Mouse (Mus musculus): ENCODE measurements at regions not wholly inside any gene's neighbourhood (a gene's known extent, or its start where the extent isn't known, plus 50 kb on each side); places are given as distances from the start of the nearest gene placed in this dataset.

DNA sequence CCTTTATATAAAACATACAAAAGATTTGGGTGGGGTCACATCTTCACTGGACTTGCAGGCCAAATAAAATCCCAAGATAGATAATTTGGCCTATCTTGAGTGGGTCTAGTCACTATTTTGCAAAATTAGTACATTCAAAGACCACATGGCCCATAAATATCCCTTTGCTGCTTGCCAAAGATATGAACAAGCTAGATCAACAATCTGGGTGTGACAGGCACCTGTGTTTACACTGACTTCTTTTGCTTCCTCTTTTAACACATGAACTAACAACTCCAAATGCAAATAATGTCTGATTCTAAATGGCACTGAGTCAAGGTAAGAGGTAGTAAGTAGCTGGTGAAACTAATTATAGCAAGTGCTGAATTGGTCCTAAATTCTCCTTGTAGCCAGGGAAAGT, 370.2 kb upstream of the Slc30a5 start:
- no peaks in the 10 kb centered on the region; the same call in 1 of the 2 replicates for H3K27me3 ChIP-seq
- no peaks in the 10 kb centered on the region for H3K36me3 ChIP-seq
- H3K9me3 ChIP-seq = no peaks in the 10 kb centered on the region
- H3K4me1 ChIP-seq = no peaks in the 10 kb centered on the region
- H3K9ac ChIP-seq = no peak overlapping the region
- no peak overlapping the region for H3K4me3 ChIP-seq
- no peak overlapping the region for H3K27ac ChIP-seq
- H3K4me2 ChIP-seq = no peak overlapping the region
- no peak for ATAC-seq (ENCODE audit: insufficient number of reproducible peaks, low FRiP score, low TSS enrichment, low read depth)

DNA sequence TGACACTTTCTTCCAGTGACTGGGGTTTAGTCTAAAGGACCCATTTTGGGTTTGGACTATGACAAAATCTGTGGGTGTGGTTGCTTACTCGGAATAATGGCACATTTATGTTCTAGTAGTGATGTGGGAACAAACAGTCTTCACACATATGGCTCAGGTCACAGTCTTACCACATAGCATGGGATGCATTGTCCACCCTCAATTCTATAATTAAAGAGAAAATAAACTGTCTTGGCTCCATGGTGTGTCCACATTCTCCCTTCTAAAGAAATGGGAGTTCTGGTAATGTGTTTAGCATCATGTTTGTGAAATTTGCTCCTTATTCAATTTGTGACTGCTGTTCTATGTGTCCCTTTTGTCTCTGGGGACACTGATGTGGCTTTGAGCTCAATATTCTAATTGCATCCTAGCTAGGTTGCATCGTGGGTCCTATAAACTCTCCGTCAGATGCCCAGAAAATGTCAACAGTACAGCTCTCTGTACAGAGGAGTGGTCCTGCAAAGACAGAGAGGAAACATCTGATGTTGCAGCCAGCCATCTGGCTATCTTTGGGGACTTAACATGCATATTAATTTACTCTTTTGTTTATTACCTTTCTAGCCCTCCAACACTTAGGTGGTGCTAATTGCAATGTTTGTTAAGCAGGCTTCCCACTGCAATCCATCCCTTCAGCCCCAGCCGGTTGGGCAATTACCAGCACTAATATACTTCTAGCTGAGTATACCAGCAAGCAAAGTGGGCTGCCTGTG, 369.5 kb upstream of the Slc30a5 start:
- no peak overlapping the region for H3K9ac ChIP-seq
- no peak overlapping the region for H3K4me2 ChIP-seq
- no peaks in the 10 kb centered on the region for H3K4me1 ChIP-seq
- no peaks in the 10 kb centered on the region for H3K9me3 ChIP-seq
- no peak overlapping the region for H3K27ac ChIP-seq
- WGBS = 57% methylated on average over 4 of the region's 4 CpGs
- H3K27me3 ChIP-seq = no peaks in the 10 kb centered on the region; the same call in 1 of the 2 replicates
- H3K36me3 ChIP-seq = no peaks in the 10 kb centered on the region
- no peak for ATAC-seq (ENCODE audit: insufficient number of reproducible peaks, low FRiP score, low TSS enrichment, low read depth)
- no peak overlapping the region for H3K4me3 ChIP-seq

DNA sequence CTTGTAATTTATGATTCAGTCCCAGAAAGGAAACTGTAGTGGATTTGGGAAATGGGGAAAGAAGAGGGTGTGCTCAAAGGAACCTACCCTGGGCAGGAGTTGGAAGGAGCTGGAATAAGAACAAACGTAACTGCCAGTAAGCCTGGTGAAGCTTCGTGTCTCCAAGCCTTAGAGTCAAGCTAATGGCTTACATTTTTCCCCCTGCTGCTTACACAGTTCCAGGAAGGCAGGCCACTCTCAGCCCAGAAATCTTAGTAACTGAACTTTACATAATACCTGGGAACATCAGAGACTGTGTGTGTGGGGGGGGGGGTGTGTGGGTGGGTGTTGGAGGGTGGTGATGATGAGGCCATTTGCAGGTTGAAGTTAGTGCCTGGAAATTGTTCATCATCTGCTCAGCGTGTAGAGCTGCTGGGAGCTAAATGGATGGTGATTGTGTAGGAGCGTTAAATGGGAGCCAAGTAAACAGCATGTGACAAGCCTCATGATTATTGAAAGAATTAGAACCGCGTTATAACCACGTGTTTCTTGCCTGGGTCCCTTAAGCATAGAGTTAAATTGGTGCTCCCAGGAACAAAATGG, 357.1 kb upstream of the Slc30a5 start:
- H3K27ac ChIP-seq = no peak overlapping the region
- H3K9me3 ChIP-seq = no peaks in the 10 kb centered on the region
- ATAC-seq (ENCODE audit: insufficient number of reproducible peaks, low FRiP score, low TSS enrichment, low read depth) = no peak
- no peak overlapping the region for H3K4me2 ChIP-seq
- H3K4me3 ChIP-seq = no peak overlapping the region
- 68% methylated on average over 7 of the region's 7 CpGs for WGBS
- H3K9ac ChIP-seq = no peak overlapping the region
- no peaks in the 10 kb centered on the region for H3K36me3 ChIP-seq
- H3K27me3 ChIP-seq = no peaks in the 10 kb centered on the region; the same call in 1 of the 2 replicates
- H3K4me1 ChIP-seq = peaks cover 9% of the 10 kb centered on the region; the same call in 1 of the 2 replicates

DNA sequence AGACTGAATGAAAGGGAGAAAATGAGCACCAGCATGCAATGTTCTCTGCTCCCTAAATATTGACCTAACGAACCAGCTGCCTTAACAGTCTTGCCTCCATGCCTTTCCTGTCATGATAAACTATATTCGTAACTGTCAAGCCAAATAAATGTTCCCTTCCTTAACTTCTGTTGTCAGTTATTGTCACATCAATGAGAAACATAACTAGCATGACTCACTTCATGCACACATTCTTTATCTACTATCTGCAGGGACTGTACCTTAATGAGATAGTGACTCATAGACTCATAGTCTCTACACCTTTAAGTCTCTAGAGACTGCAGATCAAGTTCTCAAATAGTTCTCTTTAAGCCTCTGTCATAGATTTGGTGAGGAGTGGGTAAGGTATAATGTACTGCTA, 349.2 kb upstream of the Slc30a5 start:
- Histone ChIP-seq H3K4me2 (no peak overlapping the region), H3K4me1 (no peaks in the 10 kb centered on the region), H3K9me3 (no peaks in the 10 kb centered on the region), H3K9ac (no peak overlapping the region), H3K4me3 (no peak overlapping the region), H3K27ac (no peak overlapping the region), H3K27me3 (no peaks in the 10 kb centered on the region; the same call in 1 of the 2 replicates), H3K36me3 (no peaks in the 10 kb centered on the region)
- WGBS = 71% methylated on average over 2 of the region's 2 CpGs
- no peak for ATAC-seq (ENCODE audit: insufficient number of reproducible peaks, low FRiP score, low TSS enrichment, low read depth)

DNA sequence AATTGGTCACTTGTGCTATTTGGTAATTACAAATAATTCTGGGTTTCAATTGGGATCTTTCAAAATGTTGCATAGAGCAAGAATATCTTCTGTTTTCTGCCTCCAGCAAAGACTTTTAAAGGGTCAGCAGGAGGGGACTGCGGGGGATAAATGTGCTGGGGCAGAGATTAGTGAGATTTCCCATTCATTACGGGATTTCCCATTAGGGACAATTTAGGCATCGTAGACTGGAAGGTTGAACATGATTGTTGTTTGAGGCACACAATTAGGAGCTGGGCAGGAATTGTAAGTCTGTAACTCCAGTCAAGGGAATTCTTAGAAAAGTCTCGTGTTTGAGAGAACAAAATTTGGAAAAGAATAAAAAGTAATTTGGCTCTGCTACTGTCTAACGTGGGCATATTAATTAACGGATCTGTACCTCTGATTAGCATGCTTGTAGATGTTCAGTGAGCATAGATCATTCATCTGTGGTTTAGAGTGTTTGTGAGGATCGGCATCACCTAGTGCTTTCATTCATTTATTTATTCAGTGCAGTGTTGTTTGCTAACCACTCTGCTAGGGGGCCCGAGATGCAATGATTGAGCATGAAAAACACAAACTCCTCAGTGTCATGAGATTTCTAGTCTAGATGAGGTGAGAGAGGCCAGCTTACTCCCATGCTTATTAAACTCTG, 341.9 kb upstream of the Slc30a5 start:
- Histone ChIP-seq H3K9me3 (no peaks in the 10 kb centered on the region), H3K36me3 (no peaks in the 10 kb centered on the region), H3K4me3 (no peak overlapping the region), H3K4me2 (no peak overlapping the region), H3K9ac (no peak overlapping the region), H3K27ac (no peak overlapping the region), H3K4me1 (no peaks in the 10 kb centered on the region), H3K27me3 (no peaks in the 10 kb centered on the region)
- no peak for ATAC-seq (ENCODE audit: insufficient number of reproducible peaks, low FRiP score, low TSS enrichment, low read depth)
- WGBS = 66% methylated on average over 8 of the region's 8 CpGs

DNA sequence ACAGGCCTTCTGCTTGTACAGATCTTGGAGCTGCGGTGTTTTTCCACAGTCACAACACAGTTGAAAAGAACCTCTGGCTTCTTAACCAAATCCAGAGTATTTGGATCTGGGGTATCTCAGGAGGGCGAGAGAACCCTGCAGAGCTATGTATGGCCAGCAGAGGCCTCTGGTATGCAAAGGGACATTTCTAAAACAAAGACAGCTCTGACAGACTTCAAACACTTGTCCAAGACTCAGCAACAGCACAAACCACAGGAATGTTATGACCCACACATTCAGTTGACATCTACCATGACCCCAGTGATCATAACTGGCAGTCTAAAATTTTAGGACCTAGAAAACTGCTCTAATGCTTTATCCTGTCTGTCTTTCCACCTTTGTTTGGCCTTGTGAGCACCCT, 328.5 kb upstream of the Slc30a5 start:
- 49% methylated on average over 2 of the region's 2 CpGs for WGBS
- Histone ChIP-seq H3K4me3 (no peak overlapping the region), H3K36me3 (no peaks in the 10 kb centered on the region), H3K4me2 (no peak overlapping the region), H3K9ac (no peak overlapping the region), H3K4me1 (peaks cover 2% of the 10 kb centered on the region; the same call in 1 of the 2 replicates), H3K27me3 (no peaks in the 10 kb centered on the region), H3K27ac (no peak overlapping the region), H3K9me3 (no peaks in the 10 kb centered on the region)
- no peak for ATAC-seq (ENCODE audit: insufficient number of reproducible peaks, low FRiP score, low TSS enrichment, low read depth)

DNA sequence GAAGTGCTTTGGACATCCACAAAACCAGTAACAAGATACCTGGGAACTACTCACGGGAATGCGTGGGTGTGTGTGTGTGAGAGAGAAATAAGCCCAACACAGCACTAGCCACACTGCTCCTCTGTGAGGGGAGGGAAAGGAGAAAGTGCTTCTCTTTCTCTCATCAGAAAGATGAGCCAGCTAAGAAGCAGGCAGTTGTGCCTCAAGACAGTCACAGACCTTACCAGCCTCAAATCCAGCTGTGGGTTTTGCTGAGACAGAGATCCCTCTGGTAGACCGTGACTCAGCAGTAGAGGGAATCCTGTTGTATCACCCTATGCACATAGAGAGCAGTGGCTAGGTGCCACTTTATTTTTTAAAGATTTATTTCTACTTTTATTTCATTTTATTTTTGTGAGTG, 326.7 kb upstream of the Slc30a5 start:
- ATAC-seq (ENCODE audit: insufficient number of reproducible peaks, low FRiP score, low TSS enrichment, low read depth) = no peak
- WGBS = 60% methylated on average over 3 of the region's 3 CpGs

DNA sequence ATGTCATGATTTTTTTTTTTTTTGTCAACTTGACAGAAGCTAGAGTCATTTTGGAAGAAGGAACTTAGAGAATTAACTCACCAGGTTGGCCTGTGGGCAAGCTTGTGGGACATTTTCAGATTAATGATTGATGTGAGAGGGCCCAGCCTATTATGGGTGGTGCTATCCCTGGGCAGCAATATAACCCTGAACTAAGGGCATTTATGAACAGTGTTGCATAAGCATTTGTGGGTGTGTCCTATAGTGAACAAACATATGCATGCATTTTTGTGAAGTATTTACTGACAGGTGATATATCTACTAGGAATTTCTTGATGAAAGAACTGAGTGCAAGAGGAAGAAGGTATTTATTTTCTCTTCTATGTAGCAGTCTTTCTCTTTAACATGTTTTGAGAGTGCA, 320.5 kb upstream of the Slc30a5 start:
- no peaks in the 10 kb centered on the region for H3K36me3 ChIP-seq
- H3K4me1 ChIP-seq = no peaks in the 10 kb centered on the region
- no peak overlapping the region for H3K4me3 ChIP-seq
- H3K9me3 ChIP-seq = no peaks in the 10 kb centered on the region
- ATAC-seq (ENCODE audit: insufficient number of reproducible peaks, low FRiP score, low TSS enrichment, low read depth) = no peak
- H3K27me3 ChIP-seq = no peaks in the 10 kb centered on the region
- no peak overlapping the region for H3K9ac ChIP-seq
- no peak overlapping the region for H3K4me2 ChIP-seq
- H3K27ac ChIP-seq = no peak overlapping the region

More for the DNA sequence above, 326.7 kb upstream of the Slc30a5 start:
- Histone ChIP-seq H3K36me3 (no peaks in the 10 kb centered on the region), H3K4me2 (no peak overlapping the region), H3K9ac (no peak overlapping the region), H3K27ac (no peak overlapping the region), H3K9me3 (no peaks in the 10 kb centered on the region), H3K4me3 (no peak overlapping the region), H3K4me1 (peaks cover 2% of the 10 kb centered on the region; the same call in 1 of the 2 replicates), H3K27me3 (no peaks in the 10 kb centered on the region)

DNA sequence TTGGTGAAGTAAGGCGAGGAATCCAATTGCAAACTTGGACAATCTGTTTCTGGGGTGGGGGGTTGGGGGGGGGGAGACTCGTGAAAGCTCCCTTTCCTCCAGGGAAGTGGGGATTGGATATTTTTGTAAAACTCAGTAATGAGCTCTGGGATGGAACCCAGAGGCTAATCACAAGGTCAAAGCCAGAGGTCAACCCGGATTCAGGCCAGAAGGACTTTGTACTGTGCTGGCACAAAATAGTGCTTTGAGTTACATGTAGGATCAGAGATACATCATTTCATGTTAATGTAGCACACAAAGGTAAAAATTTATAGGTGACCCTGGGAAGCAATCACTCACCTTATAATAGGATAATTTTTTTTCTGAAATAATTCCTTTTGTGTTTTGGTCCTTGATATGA, 309.5 kb upstream of the Slc30a5 start:
- no peak overlapping the region for H3K27ac ChIP-seq
- no peaks in the 10 kb centered on the region for H3K4me1 ChIP-seq
- WGBS = 57% methylated on average over 3 of the region's 3 CpGs
- no peak overlapping the region for H3K4me3 ChIP-seq
- no peaks in the 10 kb centered on the region for H3K36me3 ChIP-seq
- no peaks in the 10 kb centered on the region for H3K9me3 ChIP-seq
- H3K9ac ChIP-seq = no peak overlapping the region
- no peak overlapping the region for H3K4me2 ChIP-seq
- no peak for ATAC-seq (ENCODE audit: insufficient number of reproducible peaks, low FRiP score, low TSS enrichment, low read depth)
- no peaks in the 10 kb centered on the region for H3K27me3 ChIP-seq

DNA sequence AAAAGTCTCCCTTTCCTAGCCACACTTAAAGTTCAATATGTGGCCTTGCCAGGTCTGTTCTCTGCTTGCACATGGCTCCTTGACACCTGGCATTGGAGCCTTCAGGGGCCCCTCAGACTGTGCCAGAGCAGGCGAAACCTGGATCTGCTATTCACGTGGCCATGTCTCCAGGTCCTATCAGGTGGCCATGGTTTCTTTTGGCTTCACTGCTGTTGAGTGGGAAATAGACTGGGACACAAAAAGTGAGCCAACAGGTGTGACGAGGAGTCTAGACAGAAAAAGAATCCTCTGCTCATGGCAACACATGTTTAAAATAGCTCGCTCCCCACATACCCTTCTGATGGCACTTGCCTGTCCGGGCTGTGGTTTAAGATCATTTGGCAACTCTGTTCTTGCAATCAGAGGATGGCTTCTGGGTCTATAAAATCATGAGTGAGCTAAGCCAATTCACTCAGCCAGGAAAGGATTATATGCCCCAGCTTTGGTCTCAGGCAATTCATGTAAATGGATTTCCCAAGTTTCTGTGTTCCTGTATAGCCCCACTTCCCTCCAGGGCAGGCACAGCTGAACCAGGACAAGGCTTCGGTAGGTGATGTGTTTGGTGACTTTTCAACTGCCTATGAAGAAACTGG, 309.0 kb upstream of the Slc30a5 start:
- H3K9ac ChIP-seq = no peak overlapping the region
- no peak overlapping the region for H3K4me2 ChIP-seq
- H3K27ac ChIP-seq = no peak overlapping the region
- H3K27me3 ChIP-seq = no peaks in the 10 kb centered on the region
- no peak for ATAC-seq (ENCODE audit: insufficient number of reproducible peaks, low FRiP score, low TSS enrichment, low read depth)
- WGBS = 59% methylated on average over 6 of the region's 6 CpGs
- no peak overlapping the region for H3K4me3 ChIP-seq
- no peaks in the 10 kb centered on the region for H3K9me3 ChIP-seq
- H3K4me1 ChIP-seq = no peaks in the 10 kb centered on the region
- H3K36me3 ChIP-seq = no peaks in the 10 kb centered on the region

DNA sequence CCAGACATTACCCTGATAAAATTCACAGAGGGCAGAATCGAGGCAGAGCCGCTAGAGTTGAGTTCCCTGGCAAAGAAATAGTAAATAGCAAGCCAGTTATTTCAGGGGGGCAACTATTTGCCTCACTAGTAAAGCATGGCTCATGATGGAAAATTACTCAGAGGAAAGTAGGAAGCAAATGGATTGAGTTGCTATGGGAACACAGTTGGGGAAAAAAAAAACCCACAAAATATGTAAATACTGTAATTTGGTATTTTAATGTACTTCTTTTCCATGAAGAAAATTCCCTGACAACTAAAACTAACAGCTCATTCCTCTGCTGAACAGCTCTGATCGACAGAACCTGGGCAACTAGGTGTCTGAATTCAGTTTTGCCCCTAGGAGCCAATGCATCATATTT, 296.2 kb upstream of the Slc30a5 start:
- no peaks in the 10 kb centered on the region for H3K9me3 ChIP-seq
- H3K27me3 ChIP-seq = no peaks in the 10 kb centered on the region
- no peak overlapping the region for H3K4me3 ChIP-seq
- H3K9ac ChIP-seq = no peak overlapping the region
- 74% methylated on average over 3 of the region's 3 CpGs for WGBS
- no peak for ATAC-seq (ENCODE audit: insufficient number of reproducible peaks, low FRiP score, low TSS enrichment, low read depth)
- H3K4me2 ChIP-seq = no peak overlapping the region
- H3K36me3 ChIP-seq = no peaks in the 10 kb centered on the region
- no peak overlapping the region for H3K27ac ChIP-seq
- no peaks in the 10 kb centered on the region for H3K4me1 ChIP-seq

DNA sequence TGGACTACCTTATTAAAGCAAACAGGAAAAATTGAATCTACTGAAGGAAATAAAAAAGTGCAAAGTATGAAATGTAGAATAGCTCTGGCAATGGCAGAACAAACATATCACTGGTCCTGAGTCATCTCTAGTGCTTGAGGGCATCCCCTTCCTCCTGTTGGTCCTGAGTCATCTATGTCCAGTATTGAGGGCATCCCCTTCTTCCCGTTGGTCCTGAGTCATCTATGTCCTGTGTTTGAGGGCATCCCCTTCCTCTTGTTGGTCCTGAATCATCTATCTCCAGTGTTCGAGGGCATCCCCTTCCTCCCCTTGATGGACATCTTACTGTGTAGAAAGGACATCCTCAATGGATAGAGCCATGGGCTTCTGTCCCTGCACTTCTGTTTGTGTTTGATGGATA, 294.6 kb upstream of the Slc30a5 start:
- Histone ChIP-seq H3K4me3 (no peak overlapping the region), H3K4me1 (no peaks in the 10 kb centered on the region), H3K36me3 (no peaks in the 10 kb centered on the region), H3K4me2 (no peak overlapping the region), H3K27ac (no peak overlapping the region), H3K9me3 (no peaks in the 10 kb centered on the region), H3K9ac (no peak overlapping the region), H3K27me3 (no peaks in the 10 kb centered on the region)
- ATAC-seq (ENCODE audit: insufficient number of reproducible peaks, low FRiP score, low TSS enrichment, low read depth) = no peak
- WGBS = 73% methylated on average over 2 of the region's 2 CpGs

All from limb, embryonic 15.5 days (tissue).